Mouse (Mus musculus): ENCODE measurements around the gene Phpt1. TPM values are rescaled to one million over a fixed set of nuclear protein-coding genes. Genes with fewer than 3 reads are reported as not detected.
A peak's percentile ranks its signal among the peaks of the same experiment; 100 is the strongest.

The Phpt1 gene
- 171 and 175 TPM in 2 replicates for polyA plus RNA-seq (2015; fragmentation: Nextera tagmentation; extraction: Ambion mirVana)

- peak; percentile 97 for ATAC-seq (replicated peaks; ENCODE audit: insufficient number of reproducible peaks, insufficient read depth, low FRiP score, low read depth)
- Histone ChIP-seq H3K27ac (peak within 1 kb of the TSS; percentile 90), H3K36me3 (peaks cover under 1% of the 10 kb centered on the region; the same call in 1 of the 2 replicates), H3K4me2 (peak within 1 kb of the TSS; percentile 90), H3K4me1 (replicated peaks) (peaks cover 59% of the 10 kb centered on the region), H3K4me3 (peak within 1 kb of the TSS; percentile 75), H3K9me3 (replicated peaks) (no peaks in the 10 kb centered on the region), H3K9ac (peak within 1 kb of the TSS; percentile 72), H3K27me3 (peaks cover 39% of the 10 kb centered on the region)
- under 1% methylated on average over 44 of the region's 45 CpGs for WGBS
These were observed at the start of gene Phpt1, which contains the start of gene Mamdc4 for GRCm38 (mm10) chr2:25574579-25575431. TSS of gene Phpt1 (minus strand) at chr2:25575224. TSS of gene Mamdc4 (minus strand) at chr2:25574845.

- ATAC-seq (replicated peaks; ENCODE audit: insufficient number of reproducible peaks, insufficient read depth, low FRiP score, low read depth), result peak; percentile 89
- Histone ChIP-seq H3K36me3 (no peaks in the 10 kb centered on the region), H3K27ac (peak within 1 kb of the TSS; percentile 67), H3K9me3 (replicated peaks) (no peaks in the 10 kb centered on the region), H3K9ac (peak within 1 kb of the TSS; percentile 64), H3K4me1 (replicated peaks) (peaks cover 13% of the 10 kb centered on the region), H3K27me3 (peaks cover 23% of the 10 kb centered on the region), H3K4me3 (peak within 1 kb of the TSS; percentile 59), H3K4me2 (peak within 1 kb of the TSS; percentile 92)
- 7% methylated on average over 34 of the region's 34 CpGs for WGBS
These were observed 46.5 kb upstream of the Phpt1 start, which contains the start of gene Tmem141 for GRCm38 (mm10) chr2:25621229-25622200. TSS of gene Tmem141 (minus strand) at chr2:25622005.

- ATAC-seq (replicated peaks; ENCODE audit: insufficient number of reproducible peaks, insufficient read depth, low FRiP score, low read depth), result no peak
- Histone ChIP-seq H3K36me3 (no peaks in the 10 kb centered on the region), H3K4me1 (replicated peaks) (peaks cover 18% of the 10 kb centered on the region), H3K27ac (no peak overlapping the region), H3K9me3 (replicated peaks) (no peaks in the 10 kb centered on the region), H3K4me3 (no peak overlapping the region), H3K27me3 (peaks cover 29% of the 10 kb centered on the region), H3K4me2 (peak overlapping the region; percentile 92), H3K9ac (no peak overlapping the region)
- 75% methylated on average over 4 of the region's 4 CpGs for WGBS
These were observed 45.8 kb upstream of the Phpt1 start for GRCm38 (mm10) chr2:25620852-25621228.

GRCm38 (mm10) chr2:25620386-25620785 is 45.4 kb upstream of the Phpt1 start:
- H3K4me1 ChIP-seq (replicated peaks), result peaks cover 18% of the 10 kb centered on the region
- H3K4me2 ChIP-seq, result no peak overlapping the region
- WGBS, result 66% methylated on average over 6 of the region's 6 CpGs
- peaks cover 34% of the 10 kb centered on the region for H3K27me3 ChIP-seq
- no peak overlapping the region for H3K27ac ChIP-seq
- H3K4me3 ChIP-seq, result no peak overlapping the region
- no peak overlapping the region for H3K9ac ChIP-seq
- no peak for ATAC-seq (replicated peaks; ENCODE audit: insufficient number of reproducible peaks, insufficient read depth, low FRiP score, low read depth)
- no peaks in the 10 kb centered on the region for H3K36me3 ChIP-seq
- no peaks in the 10 kb centered on the region for H3K9me3 ChIP-seq (replicated peaks)

GRCm38 (mm10) chr2:25617578-25617977 is 42.6 kb upstream of the Phpt1 start, which contains the start of gene Ccdc183:
TSS of gene Ccdc183 (minus strand) at chr2:25617678.
- H3K27me3 ChIP-seq, result peaks cover 47% of the 10 kb centered on the region
- H3K36me3 ChIP-seq, result no peaks in the 10 kb centered on the region
- no peak within 1 kb of the TSS for H3K27ac ChIP-seq
- WGBS, result 66% methylated on average over 3 of the region's 3 CpGs
- H3K4me1 ChIP-seq (replicated peaks), result peaks cover 18% of the 10 kb centered on the region
- ATAC-seq (replicated peaks; ENCODE audit: insufficient number of reproducible peaks, insufficient read depth, low FRiP score, low read depth), result no peak
- no peak within 1 kb of the TSS for H3K4me2 ChIP-seq
- no peaks in the 10 kb centered on the region for H3K9me3 ChIP-seq (replicated peaks)
- no peak within 1 kb of the TSS for H3K9ac ChIP-seq
- H3K4me3 ChIP-seq, result no peak within 1 kb of the TSS

GRCm38 (mm10) chr2:25616398-25616797 is 41.4 kb upstream of the Phpt1 start:
- WGBS, result 20% methylated on average over 22 of the region's 22 CpGs
- no peak for ATAC-seq (replicated peaks; ENCODE audit: insufficient number of reproducible peaks, insufficient read depth, low FRiP score, low read depth)
- Histone ChIP-seq H3K9me3 (replicated peaks) (no peaks in the 10 kb centered on the region), H3K36me3 (no peaks in the 10 kb centered on the region), H3K4me3 (peak overlapping the region; percentile 14), H3K27ac (no peak overlapping the region), H3K4me2 (peak overlapping the region; percentile 33), H3K4me1 (replicated peaks) (peaks cover 11% of the 10 kb centered on the region), H3K9ac (no peak overlapping the region), H3K27me3 (peaks cover 47% of the 10 kb centered on the region)

GRCm38 (mm10) chr2:25608671-25609070 is 33.6 kb upstream of the Phpt1 start:
- Histone ChIP-seq H3K4me3 (peak overlapping the region; percentile 81), H3K9ac (no peak overlapping the region), H3K27ac (no peak overlapping the region; the same call in 1 of the 2 replicates), H3K4me1 (replicated peaks) (peaks cover 18% of the 10 kb centered on the region), H3K36me3 (no peaks in the 10 kb centered on the region), H3K4me2 (peak overlapping the region; percentile 63), H3K27me3 (no peaks in the 10 kb centered on the region; the same call in 1 of the 2 replicates), H3K9me3 (replicated peaks) (no peaks in the 10 kb centered on the region)
- WGBS, result 57% methylated on average over 10 of the region's 10 CpGs
- no peak for ATAC-seq (replicated peaks; ENCODE audit: insufficient number of reproducible peaks, insufficient read depth, low FRiP score, low read depth)

GRCm38 (mm10) chr2:25607761-25608622 is 33.0 kb upstream of the Phpt1 start, which contains the start of gene Rabl6:
TSS of gene Rabl6 (minus strand) at chr2:25608521.
- Histone ChIP-seq H3K27ac (peak within 1 kb of the TSS; percentile 91), H3K9ac (peak within 1 kb of the TSS; percentile 94), H3K36me3 (no peaks in the 10 kb centered on the region; the same call in 1 of the 2 replicates), H3K9me3 (replicated peaks) (no peaks in the 10 kb centered on the region), H3K4me2 (peak within 1 kb of the TSS; percentile 63), H3K27me3 (no peaks in the 10 kb centered on the region; the same call in 1 of the 2 replicates), H3K4me1 (replicated peaks) (peaks cover 18% of the 10 kb centered on the region), H3K4me3 (peak within 1 kb of the TSS; percentile 81)
- under 1% methylated on average over 80 of the region's 80 CpGs for WGBS
- peak; percentile 90 for ATAC-seq (replicated peaks; ENCODE audit: insufficient number of reproducible peaks, insufficient read depth, low FRiP score, low read depth)

GRCm38 (mm10) chr2:25602526-25602925 is 27.5 kb upstream of the Phpt1 start:
- H3K36me3 ChIP-seq, result peaks cover 51% of the 10 kb centered on the region
- no peaks in the 10 kb centered on the region for H3K27me3 ChIP-seq
- ATAC-seq (replicated peaks; ENCODE audit: insufficient number of reproducible peaks, insufficient read depth, low FRiP score, low read depth), result no peak
- H3K9me3 ChIP-seq (replicated peaks), result no peaks in the 10 kb centered on the region
- H3K4me2 ChIP-seq, result no peak overlapping the region
- H3K27ac ChIP-seq, result no peak overlapping the region
- H3K4me3 ChIP-seq, result no peak overlapping the region
- H3K9ac ChIP-seq, result no peak overlapping the region
- peaks cover 23% of the 10 kb centered on the region for H3K4me1 ChIP-seq (replicated peaks)
- WGBS, result 85% methylated on average over 5 of the region's 5 CpGs

- no peak for ATAC-seq (replicated peaks; ENCODE audit: insufficient number of reproducible peaks, insufficient read depth, low FRiP score, low read depth)
- H3K4me3 ChIP-seq, result no peak overlapping the region
- no peak overlapping the region for H3K27ac ChIP-seq
- peaks cover 75% of the 10 kb centered on the region for H3K36me3 ChIP-seq
- no peak overlapping the region for H3K9ac ChIP-seq
- WGBS, result 83% methylated on average over 2 of the region's 2 CpGs
- H3K27me3 ChIP-seq, result no peaks in the 10 kb centered on the region
- H3K9me3 ChIP-seq (replicated peaks), result no peaks in the 10 kb centered on the region
- H3K4me2 ChIP-seq, result no peak overlapping the region
- peaks cover 9% of the 10 kb centered on the region; the same call in 1 of the 2 replicates for H3K4me1 ChIP-seq (replicated peaks)
These were observed 25.0 kb upstream of the Phpt1 start for GRCm38 (mm10) chr2:25600037-25600436.
